Mouse (Mus musculus) lung, adult 10 weeks (tissue): ENCODE measurements around the gene Gm20843. TPM values are rescaled to one million over a fixed set of nuclear protein-coding genes. Genes with fewer than 3 reads are reported as not detected.

ENCODE experiments used
- polyA plus RNA-seq: library from polyadenylated mRNA; stranded (reverse); fragments of 350-450 nt; fragmentation: Illumina TruSeq; extraction: RNeasy Lipid Tissue Mini Kit (QIAGEN cat#74804); gene quantifications from one replicate; pipeline ENCODE4 v1.2.3, GENCODE M21; 2014; ENCODE audit warnings: low read depth, low replicate concordance; ENCODE audit not compliant: insufficient read depth

Gm20843 gene
- not detected for polyA plus RNA-seq

DNA sequence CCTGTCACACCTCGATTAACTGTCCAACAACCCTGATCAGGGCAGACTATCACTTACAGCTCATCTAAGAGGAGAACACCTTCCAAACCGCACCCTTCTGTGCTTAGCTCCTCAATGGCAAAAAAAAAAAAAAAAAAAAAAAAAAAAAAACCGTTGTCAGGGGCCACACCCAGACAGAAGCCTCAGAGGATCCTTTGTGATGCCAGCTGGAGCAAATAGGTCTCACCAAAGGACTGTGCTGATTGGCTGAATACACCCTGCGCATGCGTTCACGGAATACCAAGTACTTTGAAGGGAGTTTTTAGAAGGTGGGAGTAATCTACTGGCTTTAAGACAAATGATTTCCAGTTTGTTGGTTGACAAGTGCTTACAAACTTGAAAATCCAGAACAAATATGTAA, at the start of gene Gm20843:
Gene Gm20843, minus strand, starts transcription at position 101 of the 400 bp plus-strand sequence.

